Mouse (Mus musculus) liver, embryonic 13.5 days (tissue): ENCODE measurements around the gene Sipa1l3. TPM values are rescaled to one million over a fixed set of nuclear protein-coding genes. Genes with fewer than 3 reads are reported as not detected.

ENCODE experiments used
- ATAC-seq: fragments of 200-750 bp; cut with Nextera tagmentation; 2 replicates; pipeline ENCODE4 v1.8.0; 2017; ENCODE audit warnings: low read depth, mild to moderate bottlenecking, moderate number of reproducible peaks, moderate library complexity
- DNase-seq: peaks from one replicate; pipeline ENCODE4 v3.0.0; 2022
- H3K27ac ChIP-seq: fragments of 300-500 bp; sonication (generic); 2 replicates; pipeline ENCODE4 v1.5.1; 2015; ENCODE audit warnings: moderate library complexity, mild to moderate bottlenecking, inconsistent platforms
- H3K27me3 ChIP-seq: fragments of 300-500 bp; sonication (generic); 2 replicates; pipeline ENCODE4 v1.6.1; 2015; ENCODE audit warnings: mild to moderate bottlenecking, inconsistent platforms
- H3K36me3 ChIP-seq: fragments of 300-500 bp; sonication (generic); 2 replicates; pipeline ENCODE4 v1.6.1; 2015; ENCODE audit warnings: mild to moderate bottlenecking, inconsistent platforms
- H3K4me1 ChIP-seq: fragments of 300-500 bp; sonication (generic); replicated peaks from 2 replicates; pipeline ENCODE4 v1.6.1; 2015; ENCODE audit warnings: inconsistent platforms
- H3K4me2 ChIP-seq: fragments of 300-500 bp; sonication (generic); 2 replicates; pipeline ENCODE4 v1.6.1; 2015; ENCODE audit warnings: inconsistent platforms, mild to moderate bottlenecking, moderate library complexity
- H3K4me3 ChIP-seq: fragments of 300-500 bp; sonication (generic); replicated peaks from 2 replicates; pipeline ENCODE4 v1.5.1; 2015; ENCODE audit warnings: mild to moderate bottlenecking, inconsistent platforms
- H3K9ac ChIP-seq: fragments of 300-500 bp; sonication (generic); 2 replicates; pipeline ENCODE4 v1.6.1; 2015; ENCODE audit warnings: mild to moderate bottlenecking, inconsistent platforms
- H3K9me3 ChIP-seq: fragments of 300-500 bp; sonication (generic); replicated peaks from 2 replicates; pipeline ENCODE4 v1.6.1; 2016; ENCODE audit warnings: inconsistent platforms
- WGBS: fragments of 180-500 bp; shearing (Covaris S2); methylation state at CpG from one replicate; pipeline ENCODE4 v1.1.7; 2015; ENCODE audit not compliant: insufficient replicate concordance; 5-methylcytosine and 5-hydroxymethylcytosine counted together
- polyA plus RNA-seq: library from polyadenylated mRNA; unstranded; fragments of >200 nt; fragmentation: Nextera tagmentation; extraction: Ambion mirVana; gene quantifications from 2 replicates; pipeline ENCODE4 v1.2.1, GENCODE M21; 2015

Gene Sipa1l3
- polyA plus RNA-seq, 1 experiment from 2014 or later, result 2.6 TPM

DNA sequence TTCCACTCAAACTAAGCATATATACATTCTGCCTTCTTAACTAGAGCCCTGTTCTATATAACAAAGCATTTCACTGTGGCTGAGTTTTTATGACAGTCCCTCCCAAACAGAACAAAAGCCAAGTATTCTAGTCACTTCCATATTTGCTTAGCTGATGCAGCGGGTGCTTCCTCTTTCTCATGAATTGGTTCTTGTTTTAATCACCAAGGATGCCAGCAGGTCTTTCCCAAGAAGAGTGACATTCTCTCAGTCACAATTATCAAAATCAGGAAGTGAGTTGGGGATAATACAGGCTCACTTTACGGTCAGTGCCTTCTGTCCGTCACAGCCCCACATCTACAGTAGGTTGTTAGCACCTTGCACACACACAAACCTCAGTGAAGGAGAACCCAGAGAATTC, 26.6 kb downstream of the Sipa1l3 start:
- Histone ChIP-seq H3K9ac (no peak overlapping the region), H3K27ac (no peak overlapping the region), H3K36me3 (no peaks in the 10 kb centered on the region), H3K27me3 (no peaks in the 10 kb centered on the region), H3K9me3 (no peaks in the 10 kb centered on the region), H3K4me3 (no peak overlapping the region), H3K4me1 (peaks cover 22% of the 10 kb centered on the region), H3K4me2 (no peak overlapping the region)
- ATAC-seq (no peak), DNase-seq (no peak)
- WGBS, result 33% methylated on average over 3 of the region's 3 CpGs

DNA sequence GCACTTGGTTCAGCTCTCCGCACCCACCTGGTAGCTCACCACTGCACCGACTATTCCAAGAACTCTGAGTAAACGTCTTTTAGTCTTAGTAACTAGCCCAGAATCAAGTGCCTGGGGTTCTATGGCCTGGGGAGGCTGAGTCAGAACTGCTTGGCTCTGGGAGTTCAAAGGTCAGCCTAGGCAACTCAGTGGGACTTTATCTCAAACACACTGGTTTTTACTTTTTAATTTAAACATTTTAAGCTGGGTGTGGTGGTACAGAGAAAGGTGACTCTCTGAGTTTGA, 27.0 kb downstream of the Sipa1l3 start:
- ATAC-seq, result no peak
- no peaks in the 10 kb centered on the region for H3K36me3 ChIP-seq
- H3K9me3 ChIP-seq, result no peaks in the 10 kb centered on the region
- no peak overlapping the region for H3K27ac ChIP-seq
- H3K4me2 ChIP-seq, result no peak overlapping the region
- H3K27me3 ChIP-seq, result no peaks in the 10 kb centered on the region
- DNase-seq, result no peak
- no peak overlapping the region for H3K9ac ChIP-seq
- H3K4me1 ChIP-seq, result peaks cover 18% of the 10 kb centered on the region
- 65% methylated on average over 3 of the region's 3 CpGs for WGBS
- no peak overlapping the region for H3K4me3 ChIP-seq

DNA sequence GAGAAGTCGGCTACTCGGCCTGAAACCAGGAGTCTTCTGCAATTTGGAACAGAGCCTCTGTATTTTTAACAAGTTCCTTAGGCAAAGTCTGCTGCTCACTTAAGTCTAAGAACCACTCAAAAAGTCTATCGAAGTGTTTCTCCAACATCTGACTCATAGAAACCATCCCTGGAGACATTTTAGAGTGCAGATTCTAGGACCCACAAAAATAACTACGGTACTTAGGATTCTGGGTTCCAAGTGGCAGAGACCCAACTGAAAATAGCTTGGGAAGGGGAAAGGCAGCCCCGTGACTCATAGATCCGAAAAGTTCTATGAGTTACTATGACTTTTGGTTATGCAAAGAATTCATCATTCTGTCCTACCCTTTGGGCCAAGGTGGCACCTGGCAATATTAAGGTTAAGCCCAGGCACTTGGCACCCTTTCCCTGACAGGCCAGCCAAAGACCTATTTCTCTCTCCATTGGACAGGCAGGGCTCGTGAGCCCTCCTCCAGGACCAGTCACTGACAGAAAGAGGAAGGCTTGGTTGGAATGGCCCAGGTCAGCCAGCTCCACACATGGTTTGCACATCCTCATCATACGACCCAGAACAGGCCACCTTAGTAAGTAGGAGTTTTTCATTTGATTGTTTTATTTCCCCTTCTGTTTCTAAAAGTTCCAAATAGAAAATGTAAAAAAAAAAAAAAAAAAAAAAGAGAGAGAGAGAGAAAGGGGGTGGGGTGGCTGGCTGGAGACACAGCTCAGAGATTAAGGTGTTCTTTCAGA, 27.6 kb downstream of the Sipa1l3 start:
- no peaks in the 10 kb centered on the region for H3K9me3 ChIP-seq
- H3K9ac ChIP-seq, result no peak overlapping the region
- ATAC-seq (no peak), DNase-seq (no peak)
- 72% methylated on average over 8 of the region's 8 CpGs for WGBS
- H3K4me2 ChIP-seq, result no peak overlapping the region
- H3K27me3 ChIP-seq, result no peaks in the 10 kb centered on the region
- no peak overlapping the region for H3K27ac ChIP-seq
- H3K36me3 ChIP-seq, result no peaks in the 10 kb centered on the region
- no peak overlapping the region for H3K4me3 ChIP-seq
- peaks cover 12% of the 10 kb centered on the region for H3K4me1 ChIP-seq

DNA sequence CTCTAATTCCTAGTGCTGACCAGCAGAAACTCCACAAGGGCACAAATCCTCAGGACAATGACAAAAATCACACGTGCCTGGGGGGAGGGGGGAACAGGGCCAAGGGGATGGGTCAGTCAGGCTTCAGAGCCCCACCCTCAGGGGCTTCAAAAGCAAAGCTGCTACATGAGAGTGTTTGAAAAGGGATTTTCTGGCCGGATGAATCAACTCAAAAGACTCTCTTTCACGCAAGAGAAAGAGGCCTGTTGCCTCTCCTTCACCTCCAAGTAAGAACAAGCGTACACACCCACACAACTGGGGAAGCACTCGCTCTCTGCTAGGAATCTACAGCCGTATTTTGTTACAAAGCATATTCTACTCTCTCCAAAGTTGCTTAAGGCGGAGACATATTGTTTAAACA, 28.6 kb downstream of the Sipa1l3 start:
- 61% methylated on average over 7 of the region's 7 CpGs for WGBS
- no peak overlapping the region for H3K4me2 ChIP-seq
- no peak overlapping the region for H3K9ac ChIP-seq
- ATAC-seq (no peak), DNase-seq (no peak)
- no peak overlapping the region for H3K27ac ChIP-seq
- peaks cover 10% of the 10 kb centered on the region for H3K4me1 ChIP-seq
- no peaks in the 10 kb centered on the region for H3K36me3 ChIP-seq
- no peaks in the 10 kb centered on the region for H3K9me3 ChIP-seq
- no peak overlapping the region for H3K4me3 ChIP-seq
- H3K27me3 ChIP-seq, result no peaks in the 10 kb centered on the region

DNA sequence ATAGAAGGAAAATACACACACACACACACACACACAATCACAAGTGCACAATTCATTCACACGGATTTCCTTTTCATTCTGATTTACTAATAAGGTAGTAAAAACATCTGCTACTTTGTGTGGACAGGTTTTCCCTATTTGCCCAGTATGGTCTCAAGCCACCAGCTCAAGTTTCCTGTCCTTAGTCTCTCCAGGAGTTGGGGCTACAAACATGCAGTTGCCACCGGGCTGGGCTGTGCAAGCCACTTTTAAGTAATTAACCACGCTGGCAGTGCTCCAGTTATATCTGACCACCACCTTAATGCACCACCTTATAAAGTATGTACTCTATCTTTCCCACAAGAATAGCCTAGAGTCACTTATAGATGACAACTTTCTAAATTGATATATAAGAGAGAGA, 29.1 kb downstream of the Sipa1l3 start:
- H3K9ac ChIP-seq, result no peak overlapping the region
- H3K4me1 ChIP-seq, result peaks cover 10% of the 10 kb centered on the region
- H3K27me3 ChIP-seq, result no peaks in the 10 kb centered on the region
- DNase-seq (no peak), ATAC-seq (no peak)
- 52% methylated on average over 3 of the region's 3 CpGs for WGBS
- H3K4me3 ChIP-seq, result no peak overlapping the region
- no peak overlapping the region for H3K4me2 ChIP-seq
- no peaks in the 10 kb centered on the region for H3K36me3 ChIP-seq
- no peak overlapping the region for H3K27ac ChIP-seq
- no peaks in the 10 kb centered on the region for H3K9me3 ChIP-seq

DNA sequence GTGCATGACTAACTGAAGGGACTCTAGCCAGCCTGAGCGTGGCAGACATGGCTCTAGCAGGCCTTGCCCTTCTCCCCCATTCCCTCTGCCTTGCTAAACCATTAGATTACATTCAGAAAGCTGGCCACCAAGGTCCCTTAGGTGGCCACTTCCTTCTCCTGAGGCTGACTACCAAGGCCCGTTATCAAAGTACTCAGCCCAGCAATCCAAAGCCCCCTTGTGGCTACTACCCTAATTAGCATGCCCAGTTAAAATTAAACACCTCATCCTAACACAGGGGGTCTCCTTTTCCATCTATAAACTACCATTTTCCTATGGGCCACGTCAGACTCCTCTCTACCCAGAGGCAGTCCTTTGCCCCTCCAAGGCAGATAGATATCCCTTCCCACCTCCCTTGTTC, 31.7 kb downstream of the Sipa1l3 start:
- H3K4me2 ChIP-seq, result no peak overlapping the region
- 43% methylated on average over 3 of the region's 3 CpGs for WGBS
- H3K36me3 ChIP-seq, result no peaks in the 10 kb centered on the region
- H3K9me3 ChIP-seq, result no peaks in the 10 kb centered on the region
- H3K4me3 ChIP-seq, result no peak overlapping the region
- no peaks in the 10 kb centered on the region for H3K27me3 ChIP-seq
- no peak overlapping the region for H3K9ac ChIP-seq
- H3K4me1 ChIP-seq, result peaks cover 4% of the 10 kb centered on the region
- DNase-seq (no peak), ATAC-seq (no peak)
- H3K27ac ChIP-seq, result no peak overlapping the region

DNA sequence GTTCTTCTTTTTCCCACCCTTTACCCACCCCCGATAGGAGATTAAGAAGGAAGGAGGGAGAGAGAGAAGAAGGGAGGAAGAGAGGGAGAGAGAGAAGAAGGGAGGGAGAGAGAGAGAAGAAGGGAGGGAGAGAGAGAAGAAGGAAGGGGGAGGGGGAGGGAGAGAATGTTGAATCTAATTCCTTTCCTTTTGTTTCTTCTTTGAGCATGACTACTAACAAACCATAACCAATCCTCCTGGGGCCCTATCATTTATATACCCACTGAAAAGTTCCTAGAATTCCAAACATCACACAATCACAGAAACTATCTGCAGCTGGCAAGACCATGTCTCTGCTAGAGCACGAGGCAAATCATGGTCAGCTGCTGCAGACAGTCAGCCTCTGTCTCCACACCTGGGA, 32.7 kb downstream of the Sipa1l3 start:
- H3K9me3 ChIP-seq, result no peaks in the 10 kb centered on the region
- DNase-seq (no peak), ATAC-seq (no peak)
- no peak overlapping the region for H3K27ac ChIP-seq
- WGBS, result 64% methylated on average over 2 of the region's 2 CpGs
- H3K4me2 ChIP-seq, result no peak overlapping the region
- H3K27me3 ChIP-seq, result no peaks in the 10 kb centered on the region
- H3K4me1 ChIP-seq, result no peaks in the 10 kb centered on the region
- no peak overlapping the region for H3K9ac ChIP-seq
- H3K36me3 ChIP-seq, result no peaks in the 10 kb centered on the region
- no peak overlapping the region for H3K4me3 ChIP-seq

DNA sequence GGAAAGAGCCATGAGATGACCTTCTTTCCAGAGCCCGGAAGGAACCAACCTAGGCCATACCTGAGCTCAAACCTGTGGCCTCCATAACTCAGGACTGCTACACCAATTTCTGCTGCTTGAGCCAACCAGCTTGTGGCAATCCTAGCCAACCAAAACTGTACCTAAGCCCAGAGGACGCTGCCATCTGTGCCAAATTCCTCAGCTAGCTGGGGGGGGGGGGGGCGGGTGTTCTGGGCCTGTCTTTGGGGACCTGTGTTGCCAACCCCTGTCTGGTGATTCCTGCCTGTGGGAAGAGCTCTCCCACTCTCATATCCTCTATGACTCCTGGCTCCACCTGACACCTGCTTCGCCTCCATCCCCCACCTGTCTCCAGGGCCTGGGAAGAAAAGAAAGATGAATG, 34.9 kb downstream of the Sipa1l3 start:
- ATAC-seq, result no peak
- Histone ChIP-seq H3K4me3 (no peak overlapping the region), H3K4me2 (no peak overlapping the region), H3K9me3 (no peaks in the 10 kb centered on the region), H3K4me1 (no peaks in the 10 kb centered on the region), H3K9ac (no peak overlapping the region), H3K36me3 (no peaks in the 10 kb centered on the region), H3K27ac (no peak overlapping the region), H3K27me3 (no peaks in the 10 kb centered on the region)
- DNase-seq, result no peak
- WGBS, result 68% methylated on average over 4 of the region's 4 CpGs

DNA sequence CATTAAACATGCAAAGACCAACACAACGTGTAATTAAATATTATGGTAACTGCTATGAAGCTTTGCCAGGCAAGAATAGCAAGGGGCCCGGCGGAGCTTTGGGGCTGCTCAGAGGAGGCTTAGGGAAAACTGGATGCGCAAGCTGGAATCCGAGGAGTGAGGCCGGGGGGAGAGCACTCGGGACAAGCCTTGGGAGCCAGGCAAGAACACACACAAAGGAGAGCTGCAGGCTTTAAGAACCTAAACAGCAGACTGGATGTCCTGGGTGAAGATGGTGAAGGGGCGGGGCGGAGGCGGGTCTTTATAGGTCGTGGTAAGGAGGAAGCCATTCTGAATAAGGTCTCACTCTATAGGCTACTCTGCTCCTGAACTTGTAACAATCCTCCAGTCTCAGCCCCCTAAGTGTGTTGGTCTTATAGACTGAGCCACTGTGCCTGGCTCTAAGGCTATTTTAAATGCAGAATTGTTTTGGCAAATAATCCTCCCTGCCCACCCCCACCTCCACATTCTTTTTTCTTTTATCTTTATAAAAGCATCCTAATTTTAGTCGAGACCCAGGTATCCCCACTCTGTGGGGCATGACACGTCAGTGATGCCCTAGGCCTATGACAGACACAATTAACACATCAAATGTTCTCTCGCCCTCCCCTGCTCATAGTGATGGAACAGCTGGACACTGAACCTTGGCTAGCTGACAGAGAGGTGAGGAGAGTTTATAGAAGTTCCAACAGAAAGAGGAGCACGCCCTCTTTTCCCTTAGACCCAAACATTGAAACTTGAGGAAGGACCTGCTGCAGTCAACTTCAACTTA, 36.9 kb downstream of the Sipa1l3 start:
- no peaks in the 10 kb centered on the region for H3K27me3 ChIP-seq
- no peaks in the 10 kb centered on the region for H3K9me3 ChIP-seq
- no peaks in the 10 kb centered on the region for H3K36me3 ChIP-seq
- DNase-seq (no peak), ATAC-seq (no peak)
- no peak overlapping the region for H3K9ac ChIP-seq
- no peak overlapping the region for H3K4me2 ChIP-seq
- no peaks in the 10 kb centered on the region for H3K4me1 ChIP-seq
- no peak overlapping the region for H3K4me3 ChIP-seq
- H3K27ac ChIP-seq, result no peak overlapping the region
- 67% methylated on average over 15 of the region's 15 CpGs for WGBS

DNA sequence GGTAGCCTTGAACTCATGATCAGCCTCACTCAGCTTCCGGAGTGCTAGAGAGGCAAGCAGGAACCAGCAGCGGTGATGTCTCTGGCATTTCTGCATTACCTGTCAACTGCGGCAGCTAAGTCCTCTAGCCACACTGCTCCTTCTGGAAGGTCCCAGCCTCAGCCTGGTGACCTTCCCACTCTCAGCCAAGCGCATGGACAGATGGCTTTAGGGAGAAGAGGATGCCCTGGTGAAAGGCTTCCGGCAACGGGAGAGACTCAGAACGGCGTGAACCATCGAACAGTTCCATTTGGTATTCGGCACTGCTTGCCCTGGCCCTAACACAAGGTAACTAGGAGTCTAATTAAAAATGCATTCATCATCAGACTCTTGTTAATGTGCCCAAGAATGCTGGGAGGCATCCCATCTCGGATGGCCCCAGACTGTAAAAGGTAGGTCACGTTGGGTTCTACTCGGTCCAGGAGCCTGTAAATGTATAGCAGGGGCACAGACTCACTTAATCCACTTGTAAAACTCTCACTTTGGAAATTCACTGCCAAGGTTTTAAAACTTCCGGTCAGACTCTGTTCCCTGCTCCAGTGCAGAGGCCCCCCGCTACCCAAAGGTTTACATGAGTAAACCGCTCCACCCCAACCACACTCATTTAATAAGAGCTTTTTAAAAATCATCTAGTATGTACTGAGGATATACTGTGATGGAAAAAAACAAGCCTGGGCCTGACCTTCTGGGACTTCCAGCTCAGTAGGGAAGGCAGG, 37.7 kb downstream of the Sipa1l3 start:
- Histone ChIP-seq H3K36me3 (no peaks in the 10 kb centered on the region), H3K9me3 (no peaks in the 10 kb centered on the region), H3K9ac (no peak overlapping the region), H3K4me3 (no peak overlapping the region), H3K4me1 (no peaks in the 10 kb centered on the region), H3K27ac (no peak overlapping the region), H3K4me2 (no peak overlapping the region), H3K27me3 (no peaks in the 10 kb centered on the region)
- 86% methylated on average over 16 of the region's 16 CpGs for WGBS
- no peak for DNase-seq
- no peak for ATAC-seq

DNA sequence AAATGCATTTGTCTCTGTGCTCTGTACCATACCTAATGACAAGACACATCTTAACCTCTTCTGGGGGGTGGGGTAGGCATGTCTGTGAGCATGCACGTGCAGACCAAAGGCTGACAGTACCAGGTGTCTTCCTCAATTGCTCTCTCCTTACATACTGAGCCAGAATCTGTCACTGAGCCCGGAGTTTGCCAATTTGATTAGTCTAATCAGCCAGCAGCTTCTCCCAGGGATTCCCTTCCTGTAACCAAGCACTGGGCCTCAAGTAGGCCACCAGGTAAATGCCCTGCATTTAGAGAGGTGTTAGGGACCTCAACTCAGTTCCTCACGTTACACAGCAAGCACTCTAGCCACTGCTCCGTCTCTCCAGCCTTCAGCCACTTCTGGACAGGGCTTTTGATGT, 38.3 kb downstream of the Sipa1l3 start:
- H3K4me2 ChIP-seq, result no peak overlapping the region
- no peak overlapping the region for H3K27ac ChIP-seq
- no peaks in the 10 kb centered on the region for H3K27me3 ChIP-seq
- no peak for DNase-seq
- 73% methylated on average over 4 of the region's 4 CpGs for WGBS
- H3K9me3 ChIP-seq, result no peaks in the 10 kb centered on the region
- no peaks in the 10 kb centered on the region for H3K36me3 ChIP-seq
- no peak overlapping the region for H3K4me3 ChIP-seq
- H3K4me1 ChIP-seq, result no peaks in the 10 kb centered on the region
- no peak for ATAC-seq
- H3K9ac ChIP-seq, result no peak overlapping the region
